Comparison of ENCODE assay signal across 18 mouse cellular contexts in genomic region chr6:90429911-90430310, GRCm38 (mm10). TPM values are rescaled to one million over a fixed set of nuclear protein-coding genes. Genes with fewer than 3 reads are reported as not detected.
DNase-seq lines count a peak whose midpoint lies in the region; ATAC-seq lines count a peak whose summit lies in the region.
"Had no signal": no experiment of that assay in that cellular context is flagged by ENCODE, and none has a peak within 500 bp of the region (broad histone marks: within the 10 kb centered on the region; RNA-seq: fewer than 3 reads in every experiment).

No protein-coding gene starts in this region.

- DNase-seq in frontal cortex, postnatal 10 days (ENCODE audit: low spot score in 2 of 2), result no peak
- DNase-seq in left cerebral cortex, adult 18-20 months (ENCODE audit: low spot score in 2 of 2), result peak; percentile 44 to 63
- no peak for DNase-seq in left cerebral cortex, postnatal 4 days
- DNase-seq in right cerebral cortex, adult 2 months (ENCODE audit: low spot score in 2 of 2), result peak; percentile 66
- no peak for DNase-seq in right cerebral cortex, postnatal 14 days
- DNase-seq in right cerebral cortex, postnatal 36 days (ENCODE audit: low spot score in 2 of 2), result peak; percentile 41 to 77
- no peak for DNase-seq in adrenal gland, postnatal 25 days
- DNase-seq: adrenal gland, adult 2 months; cerebellum, adult 11 months; cerebellum, postnatal 25 days; forebrain, postnatal 0 days; gastrocnemius, postnatal 14 days; heart, postnatal 10 days; kidney, postnatal 10 days; lung, embryonic 14.5 days had no signal

- intact Hi-C loops in left cerebral cortex, postnatal 4 days (cut with DNase I), result loop anchor here (10.0 kb wide), 1 partner anchor 755 kb away; no protein-coding TSS in a partner anchor

- ATAC-seq in frontal cortex, adult (ENCODE audit: low TSS enrichment), result peak; percentile 78
- ATAC-seq: forebrain, postnatal 0 days; intestine, embryonic 15.5 days had no signal

RNA-seq across cellular contexts. Expression of gene Cfap100, which starts 1.3 kb away (rescaled TPM):
- 1 to 10 TPM; 4.9 to 5.3 TPM for total RNA-seq in left cerebral cortex, adult 18-20 months (2021)
- 1 to 10 TPM; 6.7 to 8.5 TPM for total RNA-seq in left cerebral cortex, postnatal 4 days (2021)
- 1.1 TPM in 1 of 2 replicates, not detected in the other for total RNA-seq in adrenal gland, postnatal 25 days (2021)
- total RNA-seq: megakaryocyte-erythroid progenitor cell, adult 5-6 weeks had no signal

RNA-seq across cellular contexts. Expression of gene Klf15, which starts 32.5 kb away (rescaled TPM):
- total RNA-seq in left cerebral cortex, adult 18-20 months (2021), result 10 to 100 TPM; 23.9 to 24.8 TPM
- 10 to 100 TPM; 11.7 to 12.3 TPM for total RNA-seq in left cerebral cortex, postnatal 4 days (2021)
- total RNA-seq in adrenal gland, postnatal 25 days (2021), result 38.4 and 44.5 TPM in 2 replicates
- total RNA-seq: megakaryocyte-erythroid progenitor cell, adult 5-6 weeks had no signal

RNA-seq across cellular contexts. Expression of gene Aldh1l1, which starts 56.3 kb away (rescaled TPM):
- total RNA-seq in left cerebral cortex, adult 18-20 months (2021), result 10 to 100 TPM; 46.6 to 54.5 TPM
- 10 to 100 TPM; 56.1 to 57.5 TPM for total RNA-seq in left cerebral cortex, postnatal 4 days (2021)
- 179 and 220 TPM in 2 replicates for total RNA-seq in adrenal gland, postnatal 25 days (2021)

Comparison
In these comparisons a context has a peak if more than half of its experiments do, and no peak if none do; other contexts are left out.
1. DNase-seq: peak in left cerebral cortex, adult 18-20 months (2 of 2), right cerebral cortex, adult 2 months (2 of 2) and right cerebral cortex, postnatal 36 days (2 of 2); none in frontal cortex, postnatal 10 days (0 of 2), left cerebral cortex, postnatal 4 days (single experiment), right cerebral cortex, postnatal 14 days (single experiment) and adrenal gland, postnatal 25 days (single experiment).